Mouse (Mus musculus): ENCODE measurements around the gene Gdf1. TPM values are rescaled to one million over a fixed set of nuclear protein-coding genes. Genes with fewer than 3 reads are reported as not detected.

Gdf1 gene
- total and polyA plus RNA-seq, 2 experiments from 2014 or later, result 5.3 to 6.0 TPM

GRCm38 (mm10) chr8:70315624-70316510 is 13.8 kb upstream of the Gdf1 start, which contains the start of gene Cers1:
Gene Cers1 (plus strand): TSS chr8:70315775.
- Histone ChIP-seq H3K27me3 (ENCODE audit: insufficient read depth, low read length) (no peaks in the 10 kb centered on the region), H3K9me3 (ENCODE audit: low read length) (no peaks in the 10 kb centered on the region), H3K4me2 (ENCODE audit: low read depth, low read length) (peak within 1 kb of the TSS; percentile 82), H3K4me3 (ENCODE audit: low read length) (peak within 1 kb of the TSS; percentile 69), H3K9ac (replicated peaks; ENCODE audit: low read length) (peak within 1 kb of the TSS; percentile 92), H3K27ac (peak within 1 kb of the TSS; percentile 97), H3K36me3 (ENCODE audit: insufficient read depth, low read length) (peaks cover 28% of the 10 kb centered on the region; the same call in 1 of the 2 replicates), H3K4me1 (ENCODE audit: insufficient read depth, low read length) (peaks cover 25% of the 10 kb centered on the region)
- TF ChIP-seq CTCF (IDR thresholded peaks at IDR 0.05; ENCODE audit: low read depth), result no peak
- WGBS, result under 1% methylated on average over 65 of the region's 66 CpGs
- ATAC-seq (peak; percentile 66), DNase-seq (ENCODE audit: low spot score) (peak; percentile 90)

DNA sequence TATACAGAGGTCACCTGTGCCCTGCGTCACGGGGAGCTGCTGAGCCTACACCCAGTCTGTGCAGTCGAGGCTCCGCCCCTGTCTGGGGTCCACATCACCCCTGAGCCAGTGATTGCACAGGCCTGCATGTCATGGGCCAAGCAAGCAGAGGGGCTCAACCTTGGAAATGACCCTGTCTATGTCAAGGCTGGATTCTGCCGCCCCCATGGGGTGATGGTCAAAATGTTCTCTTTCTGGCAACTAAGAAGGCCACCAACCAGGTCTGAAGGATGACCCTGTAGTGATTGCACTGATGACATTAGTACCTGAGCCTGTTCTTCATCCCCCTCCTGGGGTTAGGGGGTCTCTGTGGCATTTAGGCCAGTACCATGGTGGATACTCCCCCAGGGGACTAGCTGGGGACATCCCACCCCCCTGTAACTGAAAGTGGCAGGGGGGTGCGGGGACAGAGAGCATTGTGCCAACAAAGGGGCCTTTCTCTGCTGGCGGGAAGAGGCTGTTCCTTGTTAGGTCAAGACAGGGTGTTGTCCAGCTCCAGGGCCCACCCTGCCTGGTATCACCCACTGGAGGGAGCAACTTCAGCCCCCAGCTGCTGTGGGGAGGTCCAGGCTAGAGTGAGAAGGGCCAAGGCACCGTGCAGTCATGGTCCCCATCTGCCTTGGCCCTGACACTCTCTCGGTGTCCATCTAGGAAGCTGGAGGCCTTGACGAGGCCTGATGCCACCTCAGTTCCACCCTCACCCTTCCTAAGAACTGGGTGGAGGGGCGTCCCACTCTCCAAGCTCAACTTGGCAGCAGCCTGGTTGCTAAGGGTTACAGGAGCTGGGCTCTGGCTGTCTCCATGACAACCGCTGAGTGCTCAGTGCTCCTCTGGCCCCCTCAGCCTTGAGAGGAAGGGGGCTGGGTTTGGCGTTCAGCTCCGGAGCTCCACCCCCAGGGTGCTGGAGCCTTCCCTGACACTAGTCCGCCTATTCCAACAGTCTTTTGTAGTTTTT is 12.8 kb upstream of the Gdf1 start:
- no peaks in the 10 kb centered on the region for H3K9me3 ChIP-seq (ENCODE audit: low read length)
- WGBS, result 6% methylated on average over 15 of the region's 15 CpGs
- ATAC-seq (peak; percentile 87), DNase-seq (ENCODE audit: low spot score) (peak; percentile 98)
- H3K4me2 ChIP-seq (ENCODE audit: low read depth, low read length), result peak overlapping the region; percentile 82
- TF ChIP-seq CTCF (IDR thresholded peaks at IDR 0.05; ENCODE audit: low read depth), result 0 out of 2 replicates have a peak, but pooled peaks have one; percentile 6
- H3K27ac ChIP-seq, result peak overlapping the region; percentile 97
- peaks cover 19% of the 10 kb centered on the region; the same call in 1 of the 2 replicates for H3K36me3 ChIP-seq (ENCODE audit: insufficient read depth, low read length)
- peak overlapping the region; percentile 92 for H3K9ac ChIP-seq (replicated peaks; ENCODE audit: low read length)
- H3K4me1 ChIP-seq (ENCODE audit: insufficient read depth, low read length), result peaks cover 25% of the 10 kb centered on the region
- no peaks in the 10 kb centered on the region for H3K27me3 ChIP-seq (ENCODE audit: insufficient read depth, low read length)
- H3K4me3 ChIP-seq (ENCODE audit: low read length), result peak overlapping the region; percentile 69

GRCm38 (mm10) chr8:70317872-70318271 is 11.7 kb upstream of the Gdf1 start:
- peaks cover 20% of the 10 kb centered on the region; the same call in 1 of the 2 replicates for H3K36me3 ChIP-seq (ENCODE audit: insufficient read depth, low read length)
- peak overlapping the region; percentile 82; the same call in 1 of the 2 replicates for H3K4me2 ChIP-seq (ENCODE audit: low read depth, low read length)
- TF ChIP-seq CTCF (IDR thresholded peaks at IDR 0.05; ENCODE audit: low read depth), result no peak
- no peak overlapping the region for H3K4me3 ChIP-seq (ENCODE audit: low read length)
- H3K27ac ChIP-seq, result peak overlapping the region; percentile 97; the same call in 1 of the 2 replicates
- no peaks in the 10 kb centered on the region for H3K27me3 ChIP-seq (ENCODE audit: insufficient read depth, low read length)
- no peak for DNase-seq (ENCODE audit: low spot score)
- peak overlapping the region; percentile 92; the same call in 1 of the 2 replicates for H3K9ac ChIP-seq (replicated peaks; ENCODE audit: low read length)
- peaks cover 25% of the 10 kb centered on the region for H3K4me1 ChIP-seq (ENCODE audit: insufficient read depth, low read length)
- ATAC-seq, result no peak
- no peaks in the 10 kb centered on the region for H3K9me3 ChIP-seq (ENCODE audit: low read length)
- 79% methylated on average over 5 of the region's 5 CpGs for WGBS

GRCm38 (mm10) chr8:70323716-70324115 is 5.9 kb upstream of the Gdf1 start:
- H3K4me2 ChIP-seq (ENCODE audit: low read depth, low read length), result no peak overlapping the region
- ATAC-seq (no peak), DNase-seq (ENCODE audit: low spot score) (no peak)
- TF ChIP-seq CTCF (IDR thresholded peaks at IDR 0.05; ENCODE audit: low read depth), result peak; percentile 21; the same call in 1 of the 2 replicates
- H3K4me1 ChIP-seq (ENCODE audit: insufficient read depth, low read length), result no peaks in the 10 kb centered on the region
- no peak overlapping the region for H3K9ac ChIP-seq (replicated peaks; ENCODE audit: low read length)
- no peaks in the 10 kb centered on the region for H3K27me3 ChIP-seq (ENCODE audit: insufficient read depth, low read length)
- no peaks in the 10 kb centered on the region for H3K9me3 ChIP-seq (ENCODE audit: low read length)
- 94% methylated on average over 3 of the region's 3 CpGs for WGBS
- no peak overlapping the region for H3K4me3 ChIP-seq (ENCODE audit: low read length)
- H3K27ac ChIP-seq, result no peak overlapping the region
- H3K36me3 ChIP-seq (ENCODE audit: insufficient read depth, low read length), result peaks cover 24% of the 10 kb centered on the region; the same call in 1 of the 2 replicates

DNA sequence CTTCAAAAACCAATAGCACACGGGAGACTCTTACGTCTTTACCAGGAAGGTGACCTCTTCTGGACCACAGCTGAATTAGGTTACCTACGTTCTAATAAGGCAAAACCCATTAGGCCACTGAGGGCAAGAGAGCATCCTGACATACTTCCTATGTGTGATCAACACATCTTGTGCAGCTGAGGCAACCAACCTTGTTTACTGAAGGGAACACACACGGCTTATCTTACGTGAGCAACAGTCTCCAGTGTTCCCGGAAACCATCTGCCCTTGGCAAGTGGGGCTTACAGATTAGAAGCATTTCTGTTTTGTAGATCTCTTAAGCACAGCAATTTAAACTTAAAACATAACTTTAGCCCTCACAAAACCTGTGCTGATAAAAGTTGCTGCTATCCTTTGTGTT is 2.1 kb upstream of the Gdf1 start:
- no peak overlapping the region for H3K27ac ChIP-seq
- H3K9ac ChIP-seq (replicated peaks; ENCODE audit: low read length), result no peak overlapping the region
- H3K4me1 ChIP-seq (ENCODE audit: insufficient read depth, low read length), result peaks cover 5% of the 10 kb centered on the region; the same call in 1 of the 2 replicates
- WGBS, result 89% methylated on average over 6 of the region's 6 CpGs
- H3K9me3 ChIP-seq (ENCODE audit: low read length), result no peaks in the 10 kb centered on the region
- H3K4me3 ChIP-seq (ENCODE audit: low read length), result no peak overlapping the region
- H3K36me3 ChIP-seq (ENCODE audit: insufficient read depth, low read length), result peaks cover 28% of the 10 kb centered on the region; the same call in 1 of the 2 replicates
- DNase-seq (ENCODE audit: low spot score) (no peak), ATAC-seq (no peak)
- no peak for TF ChIP-seq CTCF (IDR thresholded peaks at IDR 0.05; ENCODE audit: low read depth)
- no peaks in the 10 kb centered on the region for H3K27me3 ChIP-seq (ENCODE audit: insufficient read depth, low read length)
- H3K4me2 ChIP-seq (ENCODE audit: low read depth, low read length), result no peak overlapping the region

Measured in hindbrain, postnatal 0 days (tissue).